Mouse (Mus musculus) ES-Bruce4 (cell line): ENCODE measurements at regions not wholly inside any gene's neighbourhood (a gene's known extent, or its start where the extent isn't known, plus 50 kb on each side); places are given as distances from the start of the nearest gene placed in this dataset.
A peak's percentile ranks its signal among the peaks of the same experiment; 100 is the strongest.

Experiments
- H3K27ac ChIP-seq: 2 replicates; pipeline ENCODE4 v1.5.1; 2012; ENCODE audit warnings: low read length, inconsistent platforms; ENCODE audit not compliant: insufficient read depth
- H3K27me3 ChIP-seq: 2 replicates; pipeline ENCODE4 v1.6.1; 2012; ENCODE audit warnings: mild to moderate bottlenecking, low read length, inconsistent platforms; ENCODE audit not compliant: control insufficient read depth, poor library complexity, insufficient read depth, severe bottlenecking
- H3K36me3 ChIP-seq: 2 replicates; pipeline ENCODE4 v1.6.1; 2012; ENCODE audit warnings: inconsistent platforms, mild to moderate bottlenecking, low read length, moderate library complexity; ENCODE audit not compliant: control insufficient read depth, poor library complexity, insufficient read depth, severe bottlenecking
- H3K4me1 ChIP-seq: one replicate; pipeline ENCODE4 v1.8.1; 2011; ENCODE audit warnings: low read length; ENCODE audit not compliant: control insufficient read depth, insufficient read depth
- H3K4me3 ChIP-seq: 2 replicates; pipeline ENCODE4 v1.5.1; 2011; ENCODE audit warnings: low read depth, mild to moderate bottlenecking, low read length
- H3K9ac ChIP-seq: 2 replicates; pipeline ENCODE4 v1.6.1; 2012; ENCODE audit warnings: low read depth, mild to moderate bottlenecking, inconsistent platforms; ENCODE audit not compliant: poor library complexity, severe bottlenecking
- H3K9me3 ChIP-seq: replicated peaks from 2 replicates; pipeline ENCODE4 v1.6.1; 2012; ENCODE audit warnings: mild to moderate bottlenecking, low read length, inconsistent platforms; ENCODE audit not compliant: control insufficient read depth, poor library complexity, insufficient read depth, severe bottlenecking
- CTCF ChIP-seq: IDR thresholded peaks from one replicate; pipeline ENCODE4 v1.8.1; 2011; ENCODE audit warnings: low read depth, low read length
- EP300 ChIP-seq: IDR thresholded peaks from 2 replicates; pipeline ENCODE4 v1.6.1; 2011; ENCODE audit warnings: low read depth, low read length; ENCODE audit not compliant: insufficient read depth
- POLR2A ChIP-seq: IDR thresholded peaks from one replicate; pipeline ENCODE4 v1.8.1; 2011; ENCODE audit warnings: low read length; ENCODE audit not compliant: insufficient read depth

GRCm38 (mm10) chr7:83477661-83478121, 107.0 kb upstream of the Tmc3 start:
- H3K27me3 ChIP-seq: no peaks in the 10 kb centered on the region
- no peak overlapping the region for H3K9ac ChIP-seq
- H3K27ac ChIP-seq: no peak overlapping the region
- H3K36me3 ChIP-seq: no peaks in the 10 kb centered on the region
- H3K4me3 ChIP-seq: no peak overlapping the region
- H3K4me1 ChIP-seq: no peaks in the 10 kb centered on the region
- TF ChIP-seq CTCF: no peak
- TF ChIP-seq EP300: no peak
- TF ChIP-seq POLR2A: no peak
- H3K9me3 ChIP-seq: no peaks in the 10 kb centered on the region

GRCm38 (mm10) chr7:83481655-83482054, 103.1 kb upstream of the Tmc3 start:
- Histone ChIP-seq H3K4me1 (no peaks in the 10 kb centered on the region), H3K27me3 (no peaks in the 10 kb centered on the region), H3K9ac (no peak overlapping the region), H3K27ac (no peak overlapping the region), H3K36me3 (no peaks in the 10 kb centered on the region), H3K4me3 (no peak overlapping the region), H3K9me3 (no peaks in the 10 kb centered on the region)
- no peak for TF ChIP-seq EP300
- TF ChIP-seq CTCF: no peak
- TF ChIP-seq POLR2A: no peak

GRCm38 (mm10) chr7:83482254-83482653, 102.5 kb upstream of the Tmc3 start:
- H3K36me3 ChIP-seq: no peaks in the 10 kb centered on the region
- TF ChIP-seq EP300 (no peak), POLR2A (no peak), CTCF (no peak)
- H3K4me3 ChIP-seq: no peak overlapping the region
- no peak overlapping the region for H3K9ac ChIP-seq
- H3K9me3 ChIP-seq: no peaks in the 10 kb centered on the region
- H3K27ac ChIP-seq: no peak overlapping the region
- no peaks in the 10 kb centered on the region for H3K4me1 ChIP-seq
- H3K27me3 ChIP-seq: no peaks in the 10 kb centered on the region

- Histone ChIP-seq H3K27me3 (no peaks in the 10 kb centered on the region), H3K36me3 (no peaks in the 10 kb centered on the region), H3K9ac (no peak overlapping the region), H3K4me1 (no peaks in the 10 kb centered on the region), H3K9me3 (no peaks in the 10 kb centered on the region), H3K4me3 (no peak overlapping the region), H3K27ac (no peak overlapping the region)
- no peak for TF ChIP-seq CTCF
- TF ChIP-seq EP300: no peak
- no peak for TF ChIP-seq POLR2A
Measured at GRCm38 (mm10) chr7:83482671-83483304, 101.9 kb upstream of the Tmc3 start.

- Histone ChIP-seq H3K9ac (no peak overlapping the region), H3K36me3 (no peaks in the 10 kb centered on the region), H3K4me3 (no peak overlapping the region), H3K27ac (no peak overlapping the region), H3K9me3 (no peaks in the 10 kb centered on the region), H3K27me3 (no peaks in the 10 kb centered on the region), H3K4me1 (no peaks in the 10 kb centered on the region)
- TF ChIP-seq CTCF (no peak), POLR2A (no peak), EP300 (no peak)
Measured at GRCm38 (mm10) chr7:83486156-83486750, 98.5 kb upstream of the Tmc3 start.

- Histone ChIP-seq H3K4me1 (no peaks in the 10 kb centered on the region), H3K9ac (no peak overlapping the region), H3K36me3 (no peaks in the 10 kb centered on the region), H3K27ac (no peak overlapping the region), H3K9me3 (no peaks in the 10 kb centered on the region), H3K27me3 (no peaks in the 10 kb centered on the region), H3K4me3 (no peak overlapping the region)
- TF ChIP-seq POLR2A (no peak), CTCF (peak; percentile 13), EP300 (no peak)
Measured at GRCm38 (mm10) chr7:83489790-83490189, 94.9 kb upstream of the Tmc3 start.
